Mouse (Mus musculus) left cerebral cortex, adult 9 months (tissue): ENCODE results near the gene BC049352.
A peak's percentile ranks its signal among the peaks of the same experiment; 100 is the strongest.

ENCODE experiments used
- DNase-seq, 2 experiments: peaks; one replicate each; pipeline ENCODE4 v3.0.0; 2022; ENCODE audit warnings: low spot score in 2 of 2

The BC049352 gene

GRCm38 (mm10) chr9:45189661-45190174, 7.9 kb downstream of the BC049352 start:
- DNase-seq, result no peak

DNA sequence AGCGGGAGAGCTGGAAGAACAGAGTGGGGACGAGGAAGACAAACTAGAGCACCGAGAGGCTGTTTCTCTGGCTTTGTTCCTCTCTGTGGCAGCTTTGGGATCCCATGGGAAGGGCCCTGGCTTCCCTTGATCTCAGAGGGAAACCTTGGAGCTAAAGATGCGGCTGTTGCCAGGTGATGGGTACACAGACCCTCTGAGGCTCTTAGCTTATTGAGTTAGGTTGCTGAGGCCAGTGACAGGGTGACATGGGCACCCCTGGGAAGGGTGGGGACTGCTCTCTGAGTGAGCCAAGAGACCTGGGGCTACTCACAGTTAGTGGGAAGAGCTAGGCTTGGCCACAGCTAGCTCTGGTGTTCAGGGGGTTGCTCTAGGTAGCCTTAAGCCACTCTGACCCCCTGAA, 13.7 kb downstream of the BC049352 start:
- no peak for DNase-seq

- no peak for DNase-seq
Observed at GRCm38 (mm10) chr9:45196125-45196830, 14.5 kb downstream of the BC049352 start.

GRCm38 (mm10) chr9:45197549-45197948, 15.7 kb downstream of the BC049352 start:
- DNase-seq, result peak in 1 of 2 experiments; percentile 51

DNA sequence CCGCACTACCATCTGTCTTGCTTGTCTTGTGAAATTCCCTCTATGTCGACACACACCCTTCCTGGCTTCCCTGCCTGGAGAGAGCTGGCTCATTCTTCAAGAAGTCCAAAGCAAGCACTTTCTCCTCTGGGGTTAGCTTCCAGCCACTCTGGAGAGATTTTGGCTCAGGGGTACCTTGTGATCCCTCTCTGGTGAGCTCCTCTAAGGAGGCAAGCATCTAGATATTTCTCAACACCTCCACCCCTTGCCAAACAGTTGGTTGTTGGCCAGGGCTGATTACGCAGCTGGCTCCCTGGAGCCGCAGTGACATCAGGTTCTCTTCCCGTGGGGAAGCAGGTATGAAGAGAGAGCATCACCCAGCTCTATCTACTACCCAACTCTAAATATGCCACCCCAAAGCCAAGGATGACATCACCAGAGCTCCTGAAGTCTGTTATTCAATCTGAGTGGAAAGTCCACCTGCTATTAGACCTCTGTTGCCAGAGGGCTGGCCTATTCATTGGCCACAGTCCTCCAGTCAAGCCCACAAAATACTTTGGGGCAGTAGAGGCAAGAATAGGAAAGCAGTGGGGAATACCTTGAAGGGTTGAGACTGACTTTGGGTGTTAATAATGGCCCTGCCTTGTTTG, 19.6 kb downstream of the BC049352 start:
- no peak for DNase-seq

DNA sequence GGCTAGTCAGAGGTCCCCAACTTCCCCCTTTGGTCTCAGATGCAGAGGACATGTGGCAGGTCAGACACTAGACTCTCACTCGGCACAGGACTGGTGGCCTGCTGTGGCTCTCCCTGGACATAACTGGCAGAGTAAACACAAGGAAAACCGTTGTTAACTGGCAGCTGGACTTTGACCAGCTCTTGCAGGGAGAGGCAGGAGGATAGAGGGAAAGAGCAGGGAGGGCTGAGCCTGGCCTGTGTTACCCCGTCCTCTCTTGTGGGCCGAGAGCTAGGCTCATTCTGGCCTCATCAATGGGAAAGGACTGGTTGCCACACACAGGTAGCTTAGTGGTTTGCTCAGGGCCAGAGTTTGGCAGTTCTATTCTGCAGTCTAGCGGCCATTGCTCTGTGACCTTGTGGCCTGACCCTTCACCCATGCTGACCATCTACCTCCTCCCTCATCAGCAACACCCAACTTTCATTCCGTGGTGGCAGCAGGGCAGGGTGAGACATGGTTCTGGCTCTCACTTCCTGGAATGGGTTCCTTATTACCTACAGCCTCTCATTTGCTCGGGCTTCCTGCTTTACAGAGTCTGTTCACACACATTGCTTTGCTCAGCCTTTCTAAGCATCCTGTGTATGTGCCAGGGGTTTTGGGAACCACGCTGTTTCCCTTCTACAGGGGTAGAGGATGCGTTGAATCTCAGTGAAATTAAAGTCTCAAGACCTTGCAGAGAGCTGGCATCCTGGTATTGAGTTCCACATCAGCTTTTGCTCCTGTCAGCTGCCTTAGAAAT, 20.4 kb downstream of the BC049352 start:
- DNase-seq, result no peak

DNA sequence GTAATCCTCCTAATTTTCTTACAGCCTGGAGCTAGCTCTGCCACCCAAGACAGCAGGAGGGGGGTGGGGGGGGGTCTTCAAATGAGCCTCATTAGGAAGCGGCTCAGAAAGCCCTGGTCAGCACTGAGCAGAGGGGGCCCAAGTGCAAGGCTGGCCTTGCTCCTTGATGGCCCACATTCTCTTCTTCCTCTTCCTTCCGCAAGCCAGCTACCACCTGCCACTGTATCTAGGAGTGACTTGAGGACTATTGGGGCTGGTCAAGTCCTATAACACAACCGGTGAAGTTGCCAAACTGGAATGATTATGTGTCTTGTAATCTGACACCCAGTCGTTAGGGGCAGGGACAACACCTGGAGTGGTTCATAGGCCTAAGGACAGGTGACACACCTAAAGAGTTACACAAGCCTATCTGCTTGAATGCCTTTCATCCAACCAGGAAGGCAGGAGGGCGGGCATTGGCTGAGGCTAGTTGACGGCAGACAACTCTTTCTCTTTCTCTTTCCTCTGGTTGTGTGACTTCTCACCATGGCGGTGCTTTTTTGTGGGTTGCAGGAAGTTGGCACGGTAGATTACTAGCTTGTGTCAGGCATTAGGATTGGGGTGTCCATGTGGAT, 22.1 kb downstream of the BC049352 start, which contains the start of gene Tmprss4:
TSS of gene Tmprss4 (minus strand) at position 296 of the 614 bp plus-strand sequence.
- no peak for DNase-seq

DNA sequence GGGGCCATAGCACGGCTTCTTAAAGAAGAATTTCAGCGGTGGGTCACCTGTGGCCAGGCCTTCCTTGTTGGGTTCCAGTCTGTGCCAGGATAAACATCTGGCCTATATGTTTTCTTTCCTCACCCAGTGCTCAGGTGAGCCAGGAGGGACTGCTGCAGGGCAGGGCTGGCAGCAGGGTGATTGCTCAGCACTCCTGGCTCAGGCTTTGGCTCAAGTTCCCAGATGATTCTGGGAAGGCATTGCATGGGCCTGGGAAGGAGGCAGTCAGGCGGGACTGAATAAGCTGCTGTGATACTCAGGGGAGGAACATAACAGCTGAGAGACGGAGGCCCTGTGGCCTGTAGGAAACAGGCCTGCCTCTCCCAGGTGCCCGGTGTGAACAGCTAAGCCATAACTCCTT, 23.3 kb downstream of the BC049352 start:
- DNase-seq, result no peak

- DNase-seq, result no peak
Observed at GRCm38 (mm10) chr9:45206121-45206520, 24.3 kb downstream of the BC049352 start.

GRCm38 (mm10) chr9:45207015-45207743, 25.4 kb downstream of the BC049352 start:
- DNase-seq, result no peak

GRCm38 (mm10) chr9:45212001-45212400, 30.2 kb downstream of the BC049352 start:
- DNase-seq, result no peak

- DNase-seq, result no peak
Observed at GRCm38 (mm10) chr9:45215526-45216179, 33.8 kb downstream of the BC049352 start.

DNA sequence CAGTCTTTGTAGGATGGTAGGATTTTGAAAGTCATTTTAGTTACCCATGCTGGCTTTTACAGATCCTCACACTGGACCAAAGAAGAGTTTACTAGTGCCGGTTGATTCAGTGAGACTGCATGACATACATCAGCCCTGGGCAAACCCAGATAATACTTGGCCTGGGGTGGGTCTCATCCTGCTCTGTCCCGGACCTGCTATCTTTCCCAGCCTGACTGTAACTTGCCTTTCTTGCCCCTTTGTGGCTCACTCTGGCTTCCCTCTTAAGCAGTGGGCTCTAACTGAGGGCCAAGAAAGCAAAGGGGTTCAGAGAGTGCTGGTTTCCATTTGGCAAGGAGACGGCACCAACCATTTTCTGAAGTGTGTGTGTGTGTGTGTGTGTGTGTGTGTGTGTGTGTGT, 37.8 kb downstream of the BC049352 start:
- DNase-seq, result no peak

DNA sequence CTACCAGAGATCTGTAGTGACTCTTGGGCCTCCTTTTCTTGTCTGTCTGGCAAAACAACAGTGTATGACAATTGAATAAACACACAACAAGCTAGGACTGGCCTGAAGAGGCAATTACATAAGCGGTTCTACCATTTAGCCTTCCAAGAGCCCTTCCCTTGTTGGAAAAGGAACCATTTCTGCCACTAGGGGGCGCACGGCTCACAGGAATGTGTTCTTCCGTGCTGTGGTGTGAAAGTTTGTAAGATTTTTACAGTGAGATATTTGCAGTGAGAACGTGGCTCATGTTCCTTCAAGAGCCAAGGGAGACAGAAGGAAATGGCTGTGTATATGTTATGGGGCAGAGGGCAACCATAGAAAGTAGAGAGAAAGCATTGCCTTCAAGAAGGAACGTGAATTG, 39.8 kb downstream of the BC049352 start:
- DNase-seq, result peak; percentile 58 to 96

- no peak for DNase-seq
Observed at GRCm38 (mm10) chr9:45229359-45229758, 47.6 kb downstream of the BC049352 start.

- DNase-seq, result no peak
Observed at GRCm38 (mm10) chr9:45235668-45236227, 53.9 kb downstream of the BC049352 start.

- no peak for DNase-seq
Observed at GRCm38 (mm10) chr9:45236744-45237143, 54.9 kb downstream of the BC049352 start.

DNA sequence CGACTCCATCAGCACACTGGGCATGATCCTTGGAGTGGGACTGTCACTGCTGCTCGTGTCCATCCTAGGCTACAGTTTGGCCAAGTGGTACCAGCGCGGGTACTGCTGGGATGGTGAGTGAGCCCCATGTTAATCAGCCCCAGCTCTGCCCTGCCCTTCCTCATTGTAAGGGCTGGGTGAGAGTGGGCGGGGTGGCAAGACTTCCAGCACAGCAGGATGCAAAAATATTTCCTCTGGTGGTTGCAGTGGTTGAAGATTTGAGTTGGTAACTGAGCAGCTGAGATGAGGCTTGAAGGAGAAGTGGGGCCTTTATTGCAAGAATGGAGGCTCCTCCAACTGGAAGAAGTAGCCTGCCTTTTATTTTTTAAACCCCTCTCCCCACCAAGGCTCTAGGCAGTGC, 59.6 kb downstream of the BC049352 start:
- no peak for DNase-seq

- no peak for DNase-seq
Observed at GRCm38 (mm10) chr9:45245432-45245831, 63.6 kb downstream of the BC049352 start.

GRCm38 (mm10) chr9:45246060-45246459, 64.3 kb downstream of the BC049352 start:
- peak in 1 of 2 experiments; percentile 25 for DNase-seq
